Mouse (Mus musculus) small intestine, adult 2 months (tissue): ENCODE measurements around the gene Jade2.

ENCODE experiments used
- CTCF ChIP-seq: fragments of 200-500 bp; IDR thresholded peaks from 2 replicates; pipeline ENCODE4 v1.5.1; 2012; ENCODE audit warnings: low read depth, mild to moderate bottlenecking, control low read depth, inconsistent platforms, low read length, moderate library complexity, mixed read lengths; ENCODE audit not compliant: insufficient replicate concordance, insufficient read length; ENCODE audit errors: extremely low read depth
- POLR2A ChIP-seq: fragments of 200-500 bp; IDR thresholded peaks from 2 replicates; pipeline ENCODE4 v1.6.1; 2012; ENCODE audit warnings: low read depth, mild to moderate bottlenecking, control low read depth, inconsistent platforms, low read length, moderate library complexity

DNA sequence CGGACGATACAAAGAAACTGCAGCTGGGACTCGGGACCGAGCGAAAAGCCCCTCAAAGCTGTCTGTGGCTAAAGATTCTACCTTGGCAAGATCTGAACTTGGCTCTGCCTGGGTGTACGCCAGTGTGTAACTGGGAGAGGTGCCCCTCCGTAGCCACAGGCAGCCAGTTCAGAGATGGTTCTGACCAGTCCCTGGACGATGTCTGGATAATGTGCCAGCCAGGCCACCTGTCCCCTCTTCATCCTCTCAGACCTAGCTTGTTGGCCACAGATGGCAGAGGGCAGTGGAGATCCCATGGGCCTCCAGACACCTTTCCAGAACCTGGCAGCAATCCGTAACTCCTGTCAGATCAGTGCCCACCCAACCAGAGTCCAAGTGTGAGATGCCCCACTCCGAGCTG lies 9.8 kb upstream of the Jade2 start:
- no peak for TF ChIP-seq CTCF
- no peak for TF ChIP-seq POLR2A
